Mouse (Mus musculus): ENCODE measurements around the gene Immp2l. TPM values are rescaled to one million over a fixed set of nuclear protein-coding genes. Genes with fewer than 3 reads are reported as not detected.
A peak's percentile ranks its signal among the peaks of the same experiment; 100 is the strongest.

Gene Immp2l
- polyA plus RNA-seq, 1 experiment from 2014 or later = 10.3 TPM

DNA sequence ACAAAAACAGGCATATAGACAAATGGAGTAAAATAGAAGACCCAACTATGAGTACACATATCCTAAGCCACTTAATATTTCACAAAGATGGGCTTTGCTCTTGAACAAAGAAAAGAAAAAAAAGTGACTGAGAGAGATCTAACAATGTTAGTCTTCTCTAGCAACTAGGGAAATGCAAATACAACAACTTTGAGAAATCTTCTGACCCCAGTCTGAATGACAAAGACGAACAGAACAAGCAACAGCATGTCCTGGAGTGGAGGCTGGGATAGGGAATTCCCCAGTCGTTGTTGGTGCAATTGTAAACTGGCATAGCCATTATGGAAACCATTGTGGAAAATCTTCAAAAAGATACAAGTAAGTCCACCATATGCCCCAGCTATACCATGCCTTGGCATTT lies 235.7 kb downstream of the Immp2l start:
- ATAC-seq (ENCODE audit: extremely low read depth, insufficient number of reproducible peaks, low FRiP score, low TSS enrichment) = no peak
- Histone ChIP-seq H3K27ac (replicated peaks) (no peak overlapping the region), H3K9ac (no peak overlapping the region), H3K36me3 (no peaks in the 10 kb centered on the region), H3K9me3 (no peaks in the 10 kb centered on the region), H3K4me1 (0 out of 2 replicates have a peak, but pooled peaks cover under 1% of the 10 kb centered on the region), H3K4me3 (no peak overlapping the region), H3K27me3 (replicated peaks) (no peaks in the 10 kb centered on the region), H3K4me2 (no peak overlapping the region)
- 69% methylated on average over 2 of the region's 2 CpGs for WGBS

DNA sequence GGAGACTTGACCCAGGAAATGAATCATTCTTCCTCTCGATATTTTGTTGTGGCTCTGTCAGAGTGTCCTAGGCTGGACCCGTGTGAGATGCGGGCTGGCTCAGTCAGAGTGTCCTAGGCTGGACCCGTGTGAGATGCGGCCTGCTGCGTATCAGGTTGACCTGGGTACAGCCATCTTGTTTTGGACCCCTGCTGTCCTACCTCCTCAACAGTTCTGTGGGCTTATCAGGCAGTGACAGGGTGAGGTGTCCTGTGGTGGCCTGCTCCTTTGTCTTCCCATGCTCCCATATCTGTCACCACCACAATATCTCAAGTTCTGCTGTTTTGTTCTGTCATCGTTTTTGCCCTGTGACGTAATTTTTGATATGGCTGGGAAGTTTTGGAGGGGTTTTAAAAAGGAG lies 250.2 kb downstream of the Immp2l start:
- H3K27ac ChIP-seq (replicated peaks) = 0 out of 2 replicates have a peak overlapping the region, but pooled peaks have one; percentile 12
- no peaks in the 10 kb centered on the region for H3K9me3 ChIP-seq
- peaks cover 20% of the 10 kb centered on the region for H3K4me1 ChIP-seq
- no peak overlapping the region for H3K9ac ChIP-seq
- H3K4me3 ChIP-seq = no peak overlapping the region
- no peak overlapping the region for H3K4me2 ChIP-seq
- H3K27me3 ChIP-seq (replicated peaks) = no peaks in the 10 kb centered on the region
- 49% methylated on average over 8 of the region's 8 CpGs for WGBS
- no peaks in the 10 kb centered on the region for H3K36me3 ChIP-seq
- ATAC-seq (ENCODE audit: extremely low read depth, insufficient number of reproducible peaks, low FRiP score, low TSS enrichment) = no peak

DNA sequence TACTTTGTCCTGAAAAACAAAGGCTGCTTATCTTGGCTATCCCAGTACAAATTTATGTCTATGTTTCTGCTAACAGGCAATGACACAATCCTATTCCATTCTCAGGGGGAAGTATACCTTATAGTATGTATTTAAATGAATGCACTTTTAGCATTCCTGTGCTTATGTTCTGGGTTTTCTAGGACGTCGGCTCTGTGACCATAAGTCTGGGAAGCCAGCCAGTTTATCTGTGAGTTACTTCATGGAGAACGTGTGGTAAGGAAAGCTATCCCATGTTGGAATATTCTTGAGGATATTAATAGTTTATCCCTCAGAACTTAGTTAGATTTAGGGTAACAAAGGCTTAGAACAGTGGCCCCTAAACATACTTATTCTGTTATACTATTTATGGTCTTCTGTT lies 251.5 kb downstream of the Immp2l start:
- Histone ChIP-seq H3K4me3 (no peak overlapping the region), H3K9me3 (no peaks in the 10 kb centered on the region), H3K27ac (replicated peaks) (peak overlapping the region; percentile 25; the same call in 1 of the 2 replicates), H3K36me3 (no peaks in the 10 kb centered on the region), H3K4me2 (no peak overlapping the region), H3K9ac (no peak overlapping the region), H3K27me3 (replicated peaks) (no peaks in the 10 kb centered on the region), H3K4me1 (peaks cover 20% of the 10 kb centered on the region)
- 13% methylated on average over 3 of the region's 3 CpGs for WGBS
- no peak for ATAC-seq (ENCODE audit: extremely low read depth, insufficient number of reproducible peaks, low FRiP score, low TSS enrichment)

DNA sequence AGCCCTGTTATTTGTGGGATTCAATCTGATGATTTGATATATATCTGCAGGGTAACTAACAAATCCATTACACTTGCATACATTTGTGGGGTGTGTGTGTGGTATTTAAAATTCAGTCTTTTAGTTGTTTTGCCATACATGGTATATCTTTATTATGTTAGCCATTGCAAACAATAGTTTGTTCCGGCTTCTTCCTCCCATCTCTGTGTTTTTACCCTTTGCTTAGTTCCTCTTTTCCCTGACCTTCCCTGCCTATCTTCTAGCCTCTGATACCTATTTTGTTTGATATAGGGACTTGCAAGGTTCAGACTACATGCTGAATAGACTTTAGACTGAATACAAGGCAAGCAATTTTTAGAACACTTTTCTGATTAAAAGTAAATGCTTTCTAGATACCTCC lies 254.0 kb downstream of the Immp2l start:
- H3K9me3 ChIP-seq = no peaks in the 10 kb centered on the region
- no peak overlapping the region for H3K4me2 ChIP-seq
- no peak overlapping the region for H3K27ac ChIP-seq (replicated peaks)
- H3K27me3 ChIP-seq (replicated peaks) = no peaks in the 10 kb centered on the region
- no peak overlapping the region for H3K9ac ChIP-seq
- peaks cover 20% of the 10 kb centered on the region for H3K4me1 ChIP-seq
- 91% methylated on average over 1 of the region's 1 CpGs for WGBS
- H3K36me3 ChIP-seq = no peaks in the 10 kb centered on the region
- H3K4me3 ChIP-seq = no peak overlapping the region
- ATAC-seq (ENCODE audit: extremely low read depth, insufficient number of reproducible peaks, low FRiP score, low TSS enrichment) = no peak

DNA sequence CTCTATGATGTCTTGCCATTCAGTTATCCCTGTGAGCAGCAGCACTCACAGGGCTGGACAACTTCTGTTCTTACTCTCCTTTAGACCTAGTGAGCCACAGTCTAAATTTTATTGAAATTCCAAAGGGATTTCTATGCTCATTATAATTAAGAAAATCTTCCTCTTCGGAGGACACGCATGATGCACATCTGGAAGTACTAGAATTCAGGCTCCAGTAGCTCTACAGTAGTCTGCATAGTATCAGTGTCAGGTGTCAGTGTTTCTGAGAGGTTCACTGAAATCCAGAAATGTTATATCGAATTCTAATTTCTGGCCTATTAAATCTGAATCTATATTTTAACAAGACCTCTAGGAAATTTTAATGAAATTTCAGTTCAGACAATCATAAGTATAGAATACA lies 265.2 kb downstream of the Immp2l start:
- Histone ChIP-seq H3K9me3 (no peaks in the 10 kb centered on the region), H3K4me1 (no peaks in the 10 kb centered on the region), H3K27ac (replicated peaks) (no peak overlapping the region), H3K4me2 (no peak overlapping the region), H3K9ac (no peak overlapping the region), H3K4me3 (no peak overlapping the region), H3K36me3 (no peaks in the 10 kb centered on the region), H3K27me3 (replicated peaks) (no peaks in the 10 kb centered on the region)
- WGBS = 83% methylated on average over 3 of the region's 3 CpGs
- no peak for ATAC-seq (ENCODE audit: extremely low read depth, insufficient number of reproducible peaks, low FRiP score, low TSS enrichment)

DNA sequence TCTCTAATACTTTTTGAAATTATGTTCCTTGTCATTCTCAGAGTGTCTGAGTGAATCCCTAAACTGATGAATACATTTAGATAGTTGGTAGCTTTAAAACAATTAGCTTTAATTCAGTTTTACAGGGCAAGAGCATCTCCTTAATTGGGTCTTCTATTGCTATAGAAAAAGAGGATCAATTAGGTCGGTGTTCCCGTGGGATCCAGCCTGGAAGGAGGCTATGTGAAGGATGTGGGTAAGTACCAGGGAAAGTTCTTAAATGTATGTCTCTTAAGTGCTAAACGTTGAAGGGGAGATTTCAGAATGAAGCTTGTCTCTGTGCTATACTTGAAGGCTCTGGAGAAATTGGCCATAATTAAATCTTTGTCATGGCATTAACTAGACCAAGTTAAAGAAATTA lies 283.1 kb downstream of the Immp2l start:
- 77% methylated on average over 3 of the region's 3 CpGs for WGBS

DNA sequence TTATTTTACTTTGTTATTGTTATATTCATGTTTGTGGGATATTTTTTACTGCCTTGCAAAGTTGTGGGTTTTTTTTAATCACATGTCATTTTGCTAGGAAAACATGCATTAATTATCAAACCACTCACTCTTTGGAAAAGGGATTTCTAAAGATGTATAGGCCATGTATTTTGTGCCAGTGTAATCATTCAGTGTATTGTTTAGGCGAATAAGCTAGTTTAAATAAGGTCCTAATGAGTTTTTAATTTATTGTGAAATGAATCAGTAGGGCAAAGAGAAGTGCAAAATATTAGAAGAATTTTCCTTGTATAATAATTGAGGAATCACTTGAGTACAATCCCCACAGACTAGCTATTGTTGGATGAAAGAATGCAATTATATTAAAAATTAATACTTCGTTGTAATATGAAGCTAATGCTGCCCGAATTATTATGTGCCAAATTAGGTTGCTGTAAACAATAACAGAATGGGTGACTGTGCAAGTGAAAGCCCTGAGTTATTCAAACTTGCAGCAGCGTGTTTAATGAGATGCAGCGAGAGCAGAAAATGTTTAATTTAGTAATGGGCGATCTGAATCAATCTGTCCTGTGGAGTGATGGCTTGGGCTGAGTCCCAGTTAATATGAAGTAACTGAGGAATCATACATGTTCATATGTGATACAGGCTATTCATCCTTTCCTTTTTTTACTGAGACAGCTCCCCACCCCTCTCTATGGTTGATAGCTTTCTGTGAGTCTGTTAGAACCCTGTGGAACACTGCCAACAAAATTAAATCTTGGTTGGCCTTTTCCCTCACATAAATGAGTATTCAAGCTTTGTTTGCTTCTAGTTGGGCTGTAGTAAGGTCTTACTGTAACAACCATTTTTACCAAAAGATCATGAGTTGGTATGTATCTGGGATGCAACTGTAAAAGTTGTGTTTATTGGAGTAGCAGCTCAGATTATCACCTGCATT lies 285.1 kb downstream of the Immp2l start:
- WGBS = 75% methylated on average over 6 of the region's 6 CpGs
- ATAC-seq (ENCODE audit: extremely low read depth, insufficient number of reproducible peaks, low FRiP score, low TSS enrichment) = no peak

More for the DNA sequence above, 283.1 kb downstream of the Immp2l start:
- no peak overlapping the region for H3K4me3 ChIP-seq
- no peak overlapping the region for H3K4me2 ChIP-seq
- H3K36me3 ChIP-seq = no peaks in the 10 kb centered on the region
- no peak overlapping the region for H3K9ac ChIP-seq
- no peaks in the 10 kb centered on the region for H3K4me1 ChIP-seq
- no peak overlapping the region for H3K27ac ChIP-seq (replicated peaks)
- no peaks in the 10 kb centered on the region for H3K9me3 ChIP-seq
- no peak for ATAC-seq (ENCODE audit: extremely low read depth, insufficient number of reproducible peaks, low FRiP score, low TSS enrichment)
- H3K27me3 ChIP-seq (replicated peaks) = no peaks in the 10 kb centered on the region

DNA sequence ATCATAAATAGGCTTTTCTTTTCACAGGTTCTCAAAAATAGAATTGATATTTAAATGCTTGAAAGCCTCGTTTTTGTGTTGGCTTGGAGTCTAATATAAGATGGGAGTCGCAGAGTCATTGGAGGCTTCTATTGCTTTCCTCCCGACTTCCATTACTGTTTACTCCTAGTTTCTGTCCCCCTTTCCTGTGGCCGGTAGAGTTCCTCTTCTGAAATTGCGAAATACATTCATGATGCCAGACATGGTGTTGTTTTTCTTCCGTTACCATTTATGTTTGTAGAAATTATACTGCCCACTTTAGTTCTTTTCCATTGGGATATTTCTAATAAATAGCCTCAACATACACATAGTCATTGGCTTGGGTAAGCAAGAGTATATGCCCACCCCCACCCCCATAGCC lies 289.5 kb downstream of the Immp2l start:
- H3K9ac ChIP-seq = no peak overlapping the region
- no peak overlapping the region for H3K27ac ChIP-seq (replicated peaks)

More for the DNA sequence above, 285.1 kb downstream of the Immp2l start:
- Histone ChIP-seq H3K36me3 (no peaks in the 10 kb centered on the region), H3K27me3 (replicated peaks) (no peaks in the 10 kb centered on the region), H3K27ac (replicated peaks) (no peak overlapping the region), H3K9me3 (no peaks in the 10 kb centered on the region), H3K9ac (no peak overlapping the region), H3K4me2 (no peak overlapping the region), H3K4me1 (no peaks in the 10 kb centered on the region), H3K4me3 (no peak overlapping the region)

DNA sequence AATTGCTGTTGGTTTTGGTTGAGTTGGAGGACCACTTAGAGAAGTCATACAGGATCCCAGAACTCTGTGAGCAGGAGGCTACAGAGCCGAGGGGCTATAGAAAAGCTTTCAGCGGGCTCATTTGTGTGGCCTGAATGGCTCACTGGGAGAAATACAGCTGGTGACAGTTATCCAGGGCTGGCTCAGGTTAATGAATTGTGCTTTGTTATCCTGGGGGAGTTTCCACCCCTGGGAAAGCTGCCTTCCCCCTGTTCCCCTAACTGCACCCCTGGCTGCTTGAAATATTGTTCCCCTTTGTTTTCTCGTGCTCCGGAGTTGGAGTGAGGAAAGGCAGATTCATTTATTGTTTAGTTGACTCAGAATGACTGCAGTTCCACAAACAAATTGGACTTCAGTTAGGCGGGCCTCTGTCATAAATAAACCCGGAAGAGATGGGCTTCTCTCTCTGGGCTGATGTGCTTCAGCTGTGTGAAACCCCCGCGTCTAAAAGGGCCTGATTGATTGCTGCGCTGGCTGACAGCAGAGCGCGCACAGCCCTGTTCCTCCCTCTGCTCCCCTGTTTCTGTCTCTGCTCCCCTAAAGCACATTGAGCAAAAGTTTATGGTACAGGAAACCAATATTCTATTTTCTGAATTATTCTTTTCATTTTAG lies 291.0 kb downstream of the Immp2l start:
- ATAC-seq (ENCODE audit: extremely low read depth, insufficient number of reproducible peaks, low FRiP score, low TSS enrichment) = no peak
- 0 out of 2 replicates have a peak overlapping the region, but pooled peaks have one; percentile 20 for H3K4me2 ChIP-seq
- H3K27ac ChIP-seq (replicated peaks) = no peak overlapping the region
- no peak overlapping the region for H3K9ac ChIP-seq
- 56% methylated on average over 11 of the region's 11 CpGs for WGBS
- H3K4me3 ChIP-seq = no peak overlapping the region
- no peaks in the 10 kb centered on the region for H3K36me3 ChIP-seq
- no peaks in the 10 kb centered on the region for H3K9me3 ChIP-seq
- H3K27me3 ChIP-seq (replicated peaks) = no peaks in the 10 kb centered on the region
- H3K4me1 ChIP-seq = no peaks in the 10 kb centered on the region

More for the DNA sequence above, 289.5 kb downstream of the Immp2l start:
- no peaks in the 10 kb centered on the region for H3K4me1 ChIP-seq
- H3K27me3 ChIP-seq (replicated peaks) = no peaks in the 10 kb centered on the region
- WGBS = 84% methylated on average over 6 of the region's 6 CpGs
- H3K36me3 ChIP-seq = no peaks in the 10 kb centered on the region
- no peak for ATAC-seq (ENCODE audit: extremely low read depth, insufficient number of reproducible peaks, low FRiP score, low TSS enrichment)
- no peak overlapping the region for H3K4me3 ChIP-seq
- H3K4me2 ChIP-seq = no peak overlapping the region
- H3K9me3 ChIP-seq = no peaks in the 10 kb centered on the region

DNA sequence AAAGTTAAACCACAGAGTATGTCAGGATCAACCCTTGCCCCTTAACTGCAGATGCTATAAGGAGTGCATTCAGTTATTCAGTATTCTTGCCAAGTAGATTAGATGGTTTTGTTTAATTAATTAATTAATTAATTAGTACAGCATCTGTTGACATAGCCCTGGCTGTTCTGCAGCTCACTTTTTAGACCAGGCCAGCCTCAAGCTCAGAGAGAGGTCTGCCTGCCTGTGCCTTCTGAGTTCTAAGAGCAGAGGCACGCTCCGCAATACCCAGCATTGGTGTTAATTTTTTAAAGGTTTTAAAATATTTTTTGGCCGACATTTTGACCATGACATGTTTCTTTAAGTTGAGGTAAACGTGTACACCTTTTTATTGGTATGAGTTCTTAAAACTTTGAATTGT lies 292.0 kb downstream of the Immp2l start:
- Histone ChIP-seq H3K9me3 (no peaks in the 10 kb centered on the region), H3K4me1 (no peaks in the 10 kb centered on the region), H3K36me3 (no peaks in the 10 kb centered on the region), H3K27me3 (replicated peaks) (no peaks in the 10 kb centered on the region), H3K4me2 (no peak overlapping the region), H3K27ac (replicated peaks) (no peak overlapping the region), H3K9ac (no peak overlapping the region), H3K4me3 (no peak overlapping the region)
- ATAC-seq (ENCODE audit: extremely low read depth, insufficient number of reproducible peaks, low FRiP score, low TSS enrichment) = no peak
- 84% methylated on average over 4 of the region's 4 CpGs for WGBS

DNA sequence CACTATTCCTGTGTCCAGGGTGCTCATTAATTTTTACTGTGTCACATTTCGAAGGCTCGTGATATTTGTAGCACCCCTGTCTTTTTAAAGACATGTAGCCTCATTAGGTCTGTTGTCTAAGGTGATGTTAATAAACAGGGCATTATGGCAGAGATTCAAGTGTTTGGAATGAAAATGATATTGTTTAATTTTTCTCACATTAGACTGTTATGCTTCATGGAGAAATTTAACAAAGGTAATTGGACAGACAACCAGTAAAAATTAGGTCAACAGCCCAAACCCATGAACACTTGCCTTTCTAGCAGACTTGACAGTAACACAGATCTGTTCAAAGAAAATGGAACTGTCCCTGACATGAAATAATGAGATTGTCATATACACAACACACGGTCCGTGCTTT lies 292.5 kb downstream of the Immp2l start:
- 84% methylated on average over 4 of the region's 4 CpGs for WGBS
- Histone ChIP-seq H3K9me3 (no peaks in the 10 kb centered on the region), H3K4me3 (no peak overlapping the region), H3K4me1 (no peaks in the 10 kb centered on the region), H3K27ac (replicated peaks) (no peak overlapping the region), H3K27me3 (replicated peaks) (no peaks in the 10 kb centered on the region), H3K9ac (no peak overlapping the region), H3K36me3 (no peaks in the 10 kb centered on the region), H3K4me2 (no peak overlapping the region)
- ATAC-seq (ENCODE audit: extremely low read depth, insufficient number of reproducible peaks, low FRiP score, low TSS enrichment) = no peak
